Mouse (Mus musculus) kidney, adult 2 months (tissue): ENCODE data around the gene Alk. TPM values are rescaled to one million over a fixed set of nuclear protein-coding genes. Genes with fewer than 3 reads are reported as not detected.
"Not testable (repeated sequence)": the region's sequence is repeated elsewhere in the genome, so short reads cannot be mapped to it uniquely, and the experiment has no call there.

Experiments
- DNase-seq: peaks from one replicate; pipeline ENCODE4 v3.0.0; 2021
- H3K27ac ChIP-seq: fragments of 200-500 bp; 2 replicates; pipeline ENCODE4 v1.5.1; 2012; ENCODE audit warnings: low read depth, low read length, control low read depth, inconsistent platforms; ENCODE audit not compliant: insufficient read depth
- H3K27me3 ChIP-seq: fragments of 200-500 bp; replicated peaks from 2 replicates; pipeline ENCODE4 v1.6.1; 2012; ENCODE audit warnings: mild to moderate bottlenecking, moderate library complexity, low read length, inconsistent platforms; ENCODE audit not compliant: control insufficient read depth, insufficient read depth
- H3K36me3 ChIP-seq: fragments of 200-500 bp; 2 replicates; pipeline ENCODE4 v1.6.1; 2012; ENCODE audit warnings: mild to moderate bottlenecking, moderate library complexity, low read length, inconsistent platforms; ENCODE audit not compliant: control insufficient read depth, insufficient read depth
- H3K4me1 ChIP-seq: fragments of 200-500 bp; 2 replicates; pipeline ENCODE4 v1.6.1; 2011; ENCODE audit warnings: low read length; ENCODE audit not compliant: control insufficient read depth, insufficient read depth
- H3K4me3 ChIP-seq: fragments of 200-500 bp; 2 replicates; pipeline ENCODE4 v1.5.1; 2011; ENCODE audit warnings: mild to moderate bottlenecking, low read depth, low read length, control low read depth; ENCODE audit not compliant: insufficient read depth
- CTCF ChIP-seq: fragments of 200-500 bp; conservative IDR thresholded peaks from 2 replicates; pipeline ENCODE4 v1.5.1; 2011; ENCODE audit warnings: low read depth, mild to moderate bottlenecking, control low read depth, low read length, moderate library complexity, mixed read lengths; ENCODE audit not compliant: insufficient read depth, insufficient read length
- POLR2A ChIP-seq: fragments of 200-500 bp; IDR thresholded peaks from one replicate; pipeline ENCODE4 v1.6.1; 2011; ENCODE audit warnings: low read depth, low read length, control low read depth
- WGBS: fragments of 180-500 bp; shearing (Covaris S2); methylation state at CpG from one replicate; pipeline ENCODE4 v1.1.7; 2018; 5-methylcytosine and 5-hydroxymethylcytosine counted together
- polyA plus RNA-seq: library from polyadenylated mRNA; depleted of rRNA; stranded (reverse); fragments of >200 nt; gene quantifications from 2 replicates; pipeline ENCODE4 v1.2.3, GENCODE M21; 2012

Gene Alk
- polyA plus RNA-seq, 1 experiment: 0.03 TPM

- Histone ChIP-seq H3K27me3 (no peaks in the 10 kb centered on the region), H3K36me3 (no peaks in the 10 kb centered on the region), H3K4me1 (no peaks in the 10 kb centered on the region), H3K27ac (no peak overlapping the region), H3K4me3 (no peak overlapping the region)
- whole genome bisulfite sequencing: 78% methylated on average over 6 of the region's 6 CpGs
- DNase-seq: no peak
- no peak for TF ChIP-seq CTCF
Measured at GRCm38 (mm10) chr17:72510746-72511145, 93.7 kb downstream of the Alk start.

- no peak overlapping the region for H3K27ac ChIP-seq
- no peaks in the 10 kb centered on the region for H3K27me3 ChIP-seq
- WGBS: 87% methylated on average over 7 of the region's 7 CpGs
- no peak for DNase-seq
- no peaks in the 10 kb centered on the region for H3K4me1 ChIP-seq
- H3K4me3 ChIP-seq: no peak overlapping the region
- H3K36me3 ChIP-seq: no peaks in the 10 kb centered on the region
- no peak for TF ChIP-seq CTCF
- TF ChIP-seq POLR2A: no peak
Measured at GRCm38 (mm10) chr17:72508678-72509394, 95.6 kb downstream of the Alk start.

- no peak overlapping the region for H3K27ac ChIP-seq
- no peak overlapping the region for H3K4me3 ChIP-seq
- DNase-seq: no peak
- no peaks in the 10 kb centered on the region for H3K27me3 ChIP-seq
- 75% methylated on average over 7 of the region's 7 CpGs for WGBS
- H3K4me1 ChIP-seq: no peaks in the 10 kb centered on the region
- no peaks in the 10 kb centered on the region for H3K36me3 ChIP-seq
- TF ChIP-seq CTCF (no peak), POLR2A (no peak)
Measured at GRCm38 (mm10) chr17:72505213-72505612, 99.2 kb downstream of the Alk start.

GRCm38 (mm10) chr17:72504581-72504980 is 99.8 kb downstream of the Alk start:
- no peak for DNase-seq
- H3K4me1 ChIP-seq: no peaks in the 10 kb centered on the region
- 91% methylated on average over 6 of the region's 6 CpGs for WGBS
- no peak overlapping the region for H3K4me3 ChIP-seq
- no peaks in the 10 kb centered on the region for H3K36me3 ChIP-seq
- H3K27me3 ChIP-seq: no peaks in the 10 kb centered on the region
- TF ChIP-seq CTCF: no peak
- TF ChIP-seq POLR2A: no peak
- no peak overlapping the region for H3K27ac ChIP-seq

- no peak for DNase-seq
- Histone ChIP-seq H3K4me1 (no peaks in the 10 kb centered on the region), H3K27ac (no peak overlapping the region), H3K36me3 (no peaks in the 10 kb centered on the region), H3K4me3 (no peak overlapping the region), H3K27me3 (no peaks in the 10 kb centered on the region; the same call in 1 of the 2 replicates)
- no peak for TF ChIP-seq CTCF
- TF ChIP-seq POLR2A: no peak
- WGBS: 30% methylated on average over 5 of the region's 5 CpGs
Measured at GRCm38 (mm10) chr17:72495395-72495794, 109.0 kb downstream of the Alk start.

GRCm38 (mm10) chr17:72485623-72486022 is 118.8 kb downstream of the Alk start:
- TF ChIP-seq POLR2A (no peak), CTCF (no peak)
- Histone ChIP-seq H3K4me3 (no peak overlapping the region), H3K36me3 (no peaks in the 10 kb centered on the region), H3K27ac (no peak overlapping the region), H3K27me3 (no peaks in the 10 kb centered on the region), H3K4me1 (no peaks in the 10 kb centered on the region)
- 64% methylated on average over 4 of the region's 4 CpGs for WGBS
- DNase-seq: no peak

- not testable (repeated sequence) for H3K4me3 ChIP-seq, DNase-seq, H3K27ac ChIP-seq, H3K4me1 ChIP-seq, H3K36me3 ChIP-seq, H3K27me3 ChIP-seq
- WGBS: 91% methylated on average over 7 of the region's 7 CpGs
Measured at GRCm38 (mm10) chr17:72479260-72479659, 125.2 kb downstream of the Alk start.
